Mouse (Mus musculus): ENCODE measurements at regions not wholly inside any gene's neighbourhood (a gene's known extent, or its start where the extent isn't known, plus 50 kb on each side); places are given as distances from the start of the nearest gene placed in this dataset.

- no peaks in the 10 kb centered on the region for H3K36me3 ChIP-seq (ENCODE audit: control insufficient read depth, insufficient read depth, low read length)
- TF ChIP-seq POLR2A (IDR thresholded peaks at IDR 0.05; ENCODE audit: control insufficient read depth, low read depth, low read length): no peak
- no peak for TF ChIP-seq CTCF (IDR thresholded peaks at IDR 0.05; ENCODE audit: control insufficient read depth, insufficient read depth, insufficient replicate concordance, low read depth, low read length)
- H3K4me1 ChIP-seq (ENCODE audit: control insufficient read depth, insufficient read depth, low read length): no peaks in the 10 kb centered on the region
- no peak overlapping the region for H3K4me3 ChIP-seq (ENCODE audit: control insufficient read depth, low read depth, low read length)
- no peaks in the 10 kb centered on the region for H3K27me3 ChIP-seq (ENCODE audit: control insufficient read depth, insufficient read depth, low read length)
- H3K27ac ChIP-seq (ENCODE audit: control insufficient read depth, insufficient read depth, low read depth, low read length): no peak overlapping the region
These were observed 191.2 kb upstream of the Rag2 start for GRCm38 (mm10) chr2:101433141-101433895.

- H3K27me3 ChIP-seq (ENCODE audit: control insufficient read depth, insufficient read depth, low read length): no peaks in the 10 kb centered on the region
- no peaks in the 10 kb centered on the region for H3K36me3 ChIP-seq (ENCODE audit: control insufficient read depth, insufficient read depth, low read length)
These were observed 184.3 kb upstream of the Rag2 start for GRCm38 (mm10) chr2:101440231-101440630.

GRCm38 (mm10) chr2:101441081-101441630 lies 183.4 kb upstream of the Rag2 start:
- no peak overlapping the region for H3K27ac ChIP-seq (ENCODE audit: control insufficient read depth, insufficient read depth, low read depth, low read length)
- H3K4me3 ChIP-seq (ENCODE audit: control insufficient read depth, low read depth, low read length): no peak overlapping the region
- H3K4me1 ChIP-seq (ENCODE audit: control insufficient read depth, insufficient read depth, low read length): no peaks in the 10 kb centered on the region
- TF ChIP-seq POLR2A (IDR thresholded peaks at IDR 0.05; ENCODE audit: control insufficient read depth, low read depth, low read length) (no peak), CTCF (IDR thresholded peaks at IDR 0.05; ENCODE audit: control insufficient read depth, insufficient read depth, insufficient replicate concordance, low read depth, low read length) (no peak)
- H3K36me3 ChIP-seq (ENCODE audit: control insufficient read depth, insufficient read depth, low read length): no peaks in the 10 kb centered on the region
- H3K27me3 ChIP-seq (ENCODE audit: control insufficient read depth, insufficient read depth, low read length): no peaks in the 10 kb centered on the region

More at GRCm38 (mm10) chr2:101440231-101440630, 184.3 kb upstream of the Rag2 start:
- no peaks in the 10 kb centered on the region for H3K4me1 ChIP-seq (ENCODE audit: control insufficient read depth, insufficient read depth, low read length)
- no peak overlapping the region for H3K27ac ChIP-seq (ENCODE audit: control insufficient read depth, insufficient read depth, low read depth, low read length)
- H3K4me3 ChIP-seq (ENCODE audit: control insufficient read depth, low read depth, low read length): no peak overlapping the region
- TF ChIP-seq CTCF (IDR thresholded peaks at IDR 0.05; ENCODE audit: control insufficient read depth, insufficient read depth, insufficient replicate concordance, low read depth, low read length) (no peak), POLR2A (IDR thresholded peaks at IDR 0.05; ENCODE audit: control insufficient read depth, low read depth, low read length) (no peak)

- TF ChIP-seq POLR2A (IDR thresholded peaks at IDR 0.05; ENCODE audit: control insufficient read depth, low read depth, low read length) (no peak), CTCF (IDR thresholded peaks at IDR 0.05; ENCODE audit: control insufficient read depth, insufficient read depth, insufficient replicate concordance, low read depth, low read length) (no peak)
- no peaks in the 10 kb centered on the region for H3K4me1 ChIP-seq (ENCODE audit: control insufficient read depth, insufficient read depth, low read length)
- H3K36me3 ChIP-seq (ENCODE audit: control insufficient read depth, insufficient read depth, low read length): no peaks in the 10 kb centered on the region
- no peak overlapping the region for H3K4me3 ChIP-seq (ENCODE audit: control insufficient read depth, low read depth, low read length)
- no peak overlapping the region for H3K27ac ChIP-seq (ENCODE audit: control insufficient read depth, insufficient read depth, low read depth, low read length)
- H3K27me3 ChIP-seq (ENCODE audit: control insufficient read depth, insufficient read depth, low read length): no peaks in the 10 kb centered on the region
These were observed 168.9 kb upstream of the Rag2 start for GRCm38 (mm10) chr2:101455591-101455990.

GRCm38 (mm10) chr2:101458959-101459358 lies 165.6 kb upstream of the Rag2 start:
- H3K36me3 ChIP-seq (ENCODE audit: control insufficient read depth, insufficient read depth, low read length): no peaks in the 10 kb centered on the region
- H3K27ac ChIP-seq (ENCODE audit: control insufficient read depth, insufficient read depth, low read depth, low read length): no peak overlapping the region
- no peak overlapping the region for H3K4me3 ChIP-seq (ENCODE audit: control insufficient read depth, low read depth, low read length)
- H3K27me3 ChIP-seq (ENCODE audit: control insufficient read depth, insufficient read depth, low read length): no peaks in the 10 kb centered on the region
- TF ChIP-seq CTCF (IDR thresholded peaks at IDR 0.05; ENCODE audit: control insufficient read depth, insufficient read depth, insufficient replicate concordance, low read depth, low read length): no peak
- TF ChIP-seq POLR2A (IDR thresholded peaks at IDR 0.05; ENCODE audit: control insufficient read depth, low read depth, low read length): no peak
- no peaks in the 10 kb centered on the region for H3K4me1 ChIP-seq (ENCODE audit: control insufficient read depth, insufficient read depth, low read length)

- no peaks in the 10 kb centered on the region for H3K36me3 ChIP-seq (ENCODE audit: control insufficient read depth, insufficient read depth, low read length)
- TF ChIP-seq POLR2A (IDR thresholded peaks at IDR 0.05; ENCODE audit: control insufficient read depth, low read depth, low read length) (no peak), CTCF (IDR thresholded peaks at IDR 0.05; ENCODE audit: control insufficient read depth, insufficient read depth, insufficient replicate concordance, low read depth, low read length) (no peak)
- H3K27ac ChIP-seq (ENCODE audit: control insufficient read depth, insufficient read depth, low read depth, low read length): no peak overlapping the region
- no peak overlapping the region for H3K4me3 ChIP-seq (ENCODE audit: control insufficient read depth, low read depth, low read length)
- H3K4me1 ChIP-seq (ENCODE audit: control insufficient read depth, insufficient read depth, low read length): no peaks in the 10 kb centered on the region
- no peaks in the 10 kb centered on the region for H3K27me3 ChIP-seq (ENCODE audit: control insufficient read depth, insufficient read depth, low read length)
These were observed 162.1 kb upstream of the Rag2 start for GRCm38 (mm10) chr2:101462450-101462849.

- TF ChIP-seq CTCF (IDR thresholded peaks at IDR 0.05; ENCODE audit: control insufficient read depth, insufficient read depth, insufficient replicate concordance, low read depth, low read length) (no peak), POLR2A (IDR thresholded peaks at IDR 0.05; ENCODE audit: control insufficient read depth, low read depth, low read length) (no peak)
- H3K27me3 ChIP-seq (ENCODE audit: control insufficient read depth, insufficient read depth, low read length): no peaks in the 10 kb centered on the region
- H3K4me1 ChIP-seq (ENCODE audit: control insufficient read depth, insufficient read depth, low read length): no peaks in the 10 kb centered on the region
- H3K27ac ChIP-seq (ENCODE audit: control insufficient read depth, insufficient read depth, low read depth, low read length): no peak overlapping the region
- no peak overlapping the region for H3K4me3 ChIP-seq (ENCODE audit: control insufficient read depth, low read depth, low read length)
- H3K36me3 ChIP-seq (ENCODE audit: control insufficient read depth, insufficient read depth, low read length): no peaks in the 10 kb centered on the region
These were observed 160.0 kb upstream of the Rag2 start for GRCm38 (mm10) chr2:101464291-101465140.

All from testis, adult 2 months (tissue).